Mouse (Mus musculus): Measurements from ENCODE around the gene Cdk18.

DNA sequence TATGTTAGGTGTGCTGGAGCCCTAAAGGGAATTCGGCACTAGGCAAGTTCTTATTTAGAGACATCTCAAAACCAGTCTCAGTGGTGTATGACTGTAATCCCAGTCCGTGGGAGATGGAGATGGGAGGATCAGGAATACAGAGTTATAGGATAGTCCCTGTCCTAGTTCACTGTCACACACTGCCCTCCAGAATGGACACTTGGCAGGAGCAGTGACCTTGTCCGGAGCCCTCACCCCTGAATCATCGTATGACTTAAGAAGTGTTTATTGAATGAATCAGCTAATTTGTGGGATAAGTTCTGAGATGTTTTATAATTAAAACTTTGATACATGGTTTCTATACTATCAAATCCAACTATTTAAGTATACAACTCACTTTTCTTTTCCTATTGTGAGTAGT is 76.4 kb downstream of the Cdk18 start:
- TF ChIP-seq POLR2A (IDR thresholded peaks at IDR 0.05; ENCODE audit: control insufficient read depth, low read depth, low read length): no peak
- no peak for TF ChIP-seq CTCF (IDR thresholded peaks at IDR 0.05; ENCODE audit: control insufficient read depth, insufficient read depth, insufficient replicate concordance, low read depth, low read length)
